Mouse (Mus musculus) liver, embryonic 14.5 days (tissue): ENCODE results near the gene Edem2.
A peak's percentile ranks its signal among the peaks of the same experiment; 100 is the strongest.

ENCODE experiments used
- CTCF ChIP-seq: IDR thresholded peaks from 2 replicates; pipeline ENCODE4 v1.5.1; 2016; ENCODE audit warnings: antibody characterized with exemption, low read depth, control low read depth
- EP300 ChIP-seq: IDR thresholded peaks from 2 replicates; pipeline ENCODE4 v1.6.1; 2016; ENCODE audit warnings: antibody characterized with exemption, low read depth

DNA sequence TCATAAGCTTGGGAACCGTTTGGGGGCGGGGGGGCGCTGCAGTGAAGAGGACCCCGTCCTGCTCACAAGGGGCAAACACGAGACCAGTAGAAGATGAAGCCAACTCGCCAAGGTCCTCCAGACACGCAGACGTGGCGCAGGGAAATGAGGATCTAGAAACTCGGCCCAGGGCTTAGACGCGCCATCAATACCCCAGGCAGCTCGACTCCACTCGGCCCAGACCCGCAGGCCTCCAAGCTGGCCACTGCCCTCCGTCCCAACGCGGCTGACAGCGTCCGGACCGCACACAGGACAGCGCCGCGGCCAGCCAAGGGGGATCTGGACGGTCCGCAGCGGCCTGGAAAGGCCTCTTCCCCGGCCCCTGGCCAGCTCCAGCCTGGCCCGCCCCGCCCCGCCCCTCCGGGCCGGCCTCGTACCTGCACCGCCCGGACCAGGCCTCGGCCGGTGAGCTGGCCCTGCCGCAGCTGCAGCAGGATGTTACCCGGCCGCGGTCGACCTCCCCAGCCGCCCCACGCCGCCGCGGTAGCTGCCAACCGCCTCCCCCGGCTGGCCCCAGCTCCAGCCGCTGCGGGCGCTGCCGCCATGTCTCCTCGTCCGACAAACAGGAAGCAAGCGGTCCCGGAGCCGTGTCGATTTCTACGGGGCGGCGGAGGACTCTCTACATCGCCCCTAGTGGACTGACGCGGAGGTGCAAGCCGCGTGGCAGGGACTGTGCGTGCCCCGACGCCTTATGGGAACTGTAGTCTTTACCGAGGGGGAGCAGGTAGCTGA lies 37.4 kb downstream of the Edem2 start, which contains the start of gene Trpc4ap:
- TF ChIP-seq CTCF (peak; percentile 99), EP300 (no peak)
